Mouse (Mus musculus): ENCODE data around the gene Cox7a1.

DNA sequence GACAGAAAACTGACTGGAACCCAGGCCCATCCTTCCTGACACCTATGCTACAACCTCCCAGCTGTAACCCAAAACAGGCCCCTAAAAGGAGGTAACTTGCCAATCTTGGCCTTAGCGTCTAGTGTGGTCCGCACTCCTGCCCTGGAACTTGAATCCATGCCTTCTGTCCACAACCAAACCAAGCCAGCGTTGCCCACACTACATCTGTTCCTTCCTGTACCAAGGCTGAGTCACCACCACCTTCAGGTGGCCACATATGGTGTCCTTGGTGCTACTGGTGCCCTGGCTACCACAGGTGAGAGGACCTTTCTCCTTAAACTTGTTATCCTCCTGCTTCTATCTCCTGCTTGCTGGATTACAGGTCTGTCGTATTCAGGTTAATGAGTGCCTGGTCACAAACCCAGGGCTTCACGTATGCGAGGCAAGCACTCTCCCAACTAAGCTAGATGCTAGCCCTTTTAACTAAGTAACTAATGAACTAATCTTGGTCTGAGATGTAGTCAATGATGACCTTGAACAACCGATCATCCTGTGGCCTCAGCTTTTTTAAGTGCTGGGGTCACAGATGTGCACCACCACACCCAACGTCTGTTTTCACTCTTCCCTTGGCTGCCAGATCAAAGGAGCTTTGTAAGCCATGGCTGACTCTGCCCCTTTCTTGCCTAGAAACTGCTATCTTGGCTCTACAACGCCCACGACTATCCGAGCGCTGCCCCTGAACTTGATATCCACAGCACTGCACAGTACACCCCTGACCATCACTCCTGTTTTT lies 4.6 kb downstream of the Cox7a1 start:
- TF ChIP-seq POLR2A (IDR thresholded peaks at IDR 0.05; ENCODE audit: control insufficient read depth, extremely low read depth, insufficient read depth, low read length, poor library complexity) (no peak), CTCF (IDR thresholded peaks at IDR 0.05; ENCODE audit: borderline replicate concordance, control insufficient read depth, extremely low read depth, insufficient read depth, low read length, poor library complexity) (no peak)

Data from thymus, adult 2 months (tissue).